Mouse (Mus musculus): ENCODE data around the gene Stac3.

DNA sequence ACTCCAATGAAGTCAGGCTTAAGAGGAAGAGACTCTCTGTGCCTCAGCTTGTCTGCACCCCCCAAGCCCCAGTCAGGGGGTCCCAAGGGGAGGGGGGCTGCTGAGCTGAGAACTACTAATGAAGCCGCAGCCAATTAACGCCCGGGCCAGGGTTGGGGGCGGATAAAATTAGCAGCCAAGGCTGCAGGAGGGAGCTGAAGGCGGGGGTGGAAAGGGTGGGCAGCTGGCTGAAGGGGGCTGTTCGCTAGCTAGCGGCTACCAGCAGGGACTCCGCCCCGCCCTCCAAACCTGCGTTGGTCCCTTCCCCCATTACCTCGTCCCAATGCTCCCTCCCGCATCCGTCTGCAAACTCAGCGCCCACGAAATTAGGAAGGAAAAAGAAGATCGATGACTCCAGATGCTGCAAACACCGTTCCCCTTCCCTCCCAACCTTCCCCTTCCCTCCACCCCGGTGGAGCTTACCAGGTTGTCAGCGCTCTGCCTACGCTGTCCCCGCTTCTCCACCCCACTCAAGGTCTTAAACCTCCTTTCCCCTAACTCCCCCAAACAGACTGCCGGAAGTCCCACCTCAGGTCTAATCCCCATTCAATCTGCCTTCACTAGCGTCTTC lies 23.3 kb downstream of the Stac3 start:
- TF ChIP-seq CTCF (IDR thresholded peaks at IDR 0.05; ENCODE audit: insufficient read depth, low read length): no peak
- TF ChIP-seq POLR2A (IDR thresholded peaks at IDR 0.05; ENCODE audit: borderline replicate concordance, extremely low read depth, low read depth, low read length): no peak

Data from lung, adult 2 months (tissue).